Mouse (Mus musculus): ENCODE data around the gene Hist1h4k. TPM values are rescaled to one million over a fixed set of nuclear protein-coding genes. Genes with fewer than 3 reads are reported as not detected.
"Not testable (repeated sequence)": the region's sequence is repeated elsewhere in the genome, so short reads cannot be mapped to it uniquely, and the experiment has no call there.

Hist1h4k gene
- polyA plus RNA-seq, 1 experiment from 2014 or later = 4.9 TPM

DNA sequence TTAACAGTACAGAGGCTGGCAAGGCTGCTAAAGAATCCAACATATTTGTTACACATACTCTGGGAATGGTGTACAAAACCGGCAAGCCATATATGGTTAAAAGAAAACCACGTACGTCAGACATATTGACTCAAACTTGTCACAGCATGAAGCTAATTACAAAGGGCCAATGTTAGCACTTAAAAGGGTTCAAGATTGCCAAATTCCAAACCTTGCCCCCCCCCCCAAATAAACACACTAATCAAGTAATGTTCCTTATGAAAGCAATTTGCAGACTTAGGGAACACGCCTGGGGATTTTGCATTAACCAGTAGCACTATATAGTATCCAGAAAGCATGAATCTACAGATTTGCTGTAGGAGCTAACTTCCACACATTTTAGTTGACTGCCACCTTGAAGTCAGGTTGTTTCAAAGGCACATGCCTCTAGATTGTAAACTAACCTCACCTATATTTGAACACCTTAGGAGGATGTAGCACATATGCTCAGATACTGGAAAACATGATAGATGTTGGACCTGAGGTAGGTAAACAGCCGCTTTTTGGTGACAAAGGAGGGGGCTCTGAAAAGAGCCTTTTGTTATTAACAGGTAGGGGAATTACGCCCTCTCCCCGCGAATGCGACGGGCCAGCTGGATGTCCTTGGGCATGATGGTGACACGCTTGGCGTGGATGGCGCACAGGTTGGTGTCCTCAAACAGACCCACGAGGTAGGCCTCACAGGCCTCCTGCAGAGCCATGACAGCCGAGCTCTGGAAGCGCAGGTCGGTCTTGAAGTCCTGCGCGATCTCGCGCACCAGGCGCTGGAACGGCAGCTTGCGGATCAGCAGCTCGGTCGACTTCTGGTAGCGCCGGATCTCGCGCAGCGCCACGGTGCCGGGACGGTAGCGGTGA lies 32.3 kb upstream of the Hist1h4k start:
- DNase-seq (ENCODE audit: low spot score) = peak; percentile 63
- peak overlapping the region; percentile 93 for H3K27ac ChIP-seq
- H3K27me3 ChIP-seq (ENCODE audit: low read depth, poor library complexity, severe bottlenecking); H3K36me3 ChIP-seq; H3K9me3 ChIP-seq (replicated peaks): not testable (repeated sequence)
- WGBS = 2% methylated on average over 22 of the region's 35 CpGs
- H3K4me1 ChIP-seq = peaks cover 29% of the 10 kb centered on the region
- peak overlapping the region; percentile 52 for H3K4me3 ChIP-seq

DNA sequence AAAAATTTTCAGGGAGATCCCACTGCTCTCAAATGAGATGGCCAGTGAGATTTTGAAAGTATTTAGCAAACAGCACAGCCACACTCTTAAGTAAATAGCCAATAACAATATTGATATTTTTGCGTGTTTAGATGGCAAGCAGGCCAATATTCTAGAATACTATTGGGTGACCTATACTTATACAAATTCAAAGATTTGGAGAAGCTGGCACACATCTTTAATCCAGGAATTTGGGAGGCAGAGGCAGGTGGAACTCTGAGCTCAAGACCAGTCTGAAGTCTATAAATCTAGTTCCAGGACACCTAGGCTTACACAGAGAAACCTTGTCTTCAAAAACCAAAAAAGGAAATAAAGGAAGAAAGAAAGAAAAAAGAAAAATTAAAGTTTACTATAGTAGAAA lies 31.3 kb upstream of the Hist1h4k start:
- 92% methylated on average over 1 of the region's 1 CpGs for WGBS
- DNase-seq (ENCODE audit: low spot score) = peak; percentile 14
- Histone ChIP-seq H3K9me3 (replicated peaks) (no peaks in the 10 kb centered on the region), H3K27ac (peak overlapping the region; percentile 93), H3K4me1 (peaks cover 29% of the 10 kb centered on the region), H3K4me3 (0 out of 2 replicates have a peak overlapping the region, but pooled peaks have one; percentile 52), H3K27me3 (ENCODE audit: low read depth, poor library complexity, severe bottlenecking) (no peaks in the 10 kb centered on the region), H3K36me3 (no peaks in the 10 kb centered on the region)

DNA sequence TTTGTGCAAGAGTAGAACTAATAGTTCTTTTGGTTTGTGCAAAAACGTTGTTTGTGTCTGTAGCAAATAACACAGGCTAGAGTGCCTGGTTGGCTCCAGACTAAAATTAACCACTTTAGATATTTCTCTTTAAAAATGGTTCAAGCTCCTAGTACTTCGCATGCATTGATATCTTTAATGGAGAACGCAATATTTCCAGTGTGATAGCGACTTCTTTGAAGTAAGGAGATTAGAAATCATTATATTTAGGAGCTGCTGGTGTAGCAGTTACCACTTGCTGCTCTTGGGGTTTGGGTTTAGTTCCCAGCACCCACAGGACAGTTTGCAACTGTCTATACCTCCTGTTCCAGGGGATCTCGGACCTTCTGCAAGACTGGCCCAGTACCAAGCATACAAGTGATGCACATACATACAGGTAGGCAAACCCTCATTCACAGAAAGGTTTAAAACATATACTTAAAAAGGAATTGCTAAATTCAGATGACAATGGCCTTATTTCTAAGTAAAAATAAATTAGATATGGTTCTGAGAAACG lies 30.8 kb upstream of the Hist1h4k start:
- Histone ChIP-seq H3K4me1 (peaks cover 28% of the 10 kb centered on the region), H3K27ac (peak overlapping the region; percentile 93), H3K36me3 (no peaks in the 10 kb centered on the region), H3K4me3 (peak overlapping the region; percentile 61; the same call in 1 of the 2 replicates), H3K27me3 (ENCODE audit: low read depth, poor library complexity, severe bottlenecking) (no peaks in the 10 kb centered on the region), H3K9me3 (replicated peaks) (no peaks in the 10 kb centered on the region)
- DNase-seq (ENCODE audit: low spot score) = peak; percentile 30
- WGBS = 43% methylated on average over 6 of the region's 6 CpGs

DNA sequence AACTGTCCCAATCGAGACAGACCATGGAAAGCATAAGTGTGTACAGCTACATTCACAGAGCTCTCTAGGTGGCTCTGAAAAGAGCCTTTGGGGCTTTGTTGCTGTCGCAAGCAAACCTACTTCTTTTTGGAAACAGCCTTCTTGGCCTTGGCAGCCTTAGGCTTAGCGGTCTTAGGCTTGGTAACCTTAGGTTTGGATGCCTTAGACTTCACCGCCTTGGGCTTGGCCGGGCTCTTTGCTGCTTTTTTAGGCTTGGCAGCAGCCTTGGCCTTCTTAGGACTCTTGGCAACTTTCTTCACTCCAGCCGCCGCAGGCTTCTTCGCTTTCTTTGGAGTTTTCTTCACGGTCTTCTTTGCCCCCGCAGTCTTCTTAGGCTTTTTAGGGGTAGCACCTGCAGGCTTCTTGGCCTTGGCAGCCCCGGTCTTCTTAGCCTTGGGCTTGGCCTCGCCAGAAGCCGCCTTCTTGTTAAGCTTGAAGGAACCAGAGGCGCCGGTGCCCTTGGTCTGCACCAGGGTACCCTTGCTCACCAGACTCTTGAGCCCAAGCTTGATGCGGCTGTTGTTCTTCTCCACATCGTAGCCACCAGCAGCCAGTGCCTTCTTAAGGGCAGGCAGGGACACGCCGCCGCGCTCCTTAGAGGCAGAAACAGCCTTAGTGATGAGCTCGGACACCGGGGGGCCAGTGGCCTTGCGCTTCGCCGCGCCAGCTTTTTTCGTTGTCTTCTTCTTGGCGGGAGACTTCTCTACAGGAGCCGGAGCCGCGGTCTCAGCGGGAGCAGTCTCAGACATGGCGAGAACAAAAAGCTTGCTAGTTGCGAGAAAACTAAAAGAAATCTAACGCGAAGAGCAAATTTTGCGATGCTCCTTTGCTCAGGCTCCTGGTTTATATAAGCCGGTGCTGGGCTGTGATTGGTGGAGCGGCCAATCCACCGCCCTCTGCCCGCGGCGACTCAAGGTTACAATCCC lies 29.7 kb upstream of the Hist1h4k start, which contains the start of gene Hist1h1b:
Gene Hist1h1b (minus strand): TSS at position 859 of the 965 bp plus-strand sequence.
- H3K9me3 ChIP-seq (replicated peaks) = no peaks in the 10 kb centered on the region
- H3K4me1 ChIP-seq = peaks cover 24% of the 10 kb centered on the region
- WGBS = under 1% methylated on average over 44 of the region's 44 CpGs
- H3K4me3 ChIP-seq = peak within 1 kb of the TSS; percentile 61
- DNase-seq (ENCODE audit: low spot score) = peak; percentile 88
- no peaks in the 10 kb centered on the region for H3K27me3 ChIP-seq (ENCODE audit: low read depth, poor library complexity, severe bottlenecking)
- peak within 1 kb of the TSS; percentile 93 for H3K27ac ChIP-seq
- H3K36me3 ChIP-seq = no peaks in the 10 kb centered on the region

DNA sequence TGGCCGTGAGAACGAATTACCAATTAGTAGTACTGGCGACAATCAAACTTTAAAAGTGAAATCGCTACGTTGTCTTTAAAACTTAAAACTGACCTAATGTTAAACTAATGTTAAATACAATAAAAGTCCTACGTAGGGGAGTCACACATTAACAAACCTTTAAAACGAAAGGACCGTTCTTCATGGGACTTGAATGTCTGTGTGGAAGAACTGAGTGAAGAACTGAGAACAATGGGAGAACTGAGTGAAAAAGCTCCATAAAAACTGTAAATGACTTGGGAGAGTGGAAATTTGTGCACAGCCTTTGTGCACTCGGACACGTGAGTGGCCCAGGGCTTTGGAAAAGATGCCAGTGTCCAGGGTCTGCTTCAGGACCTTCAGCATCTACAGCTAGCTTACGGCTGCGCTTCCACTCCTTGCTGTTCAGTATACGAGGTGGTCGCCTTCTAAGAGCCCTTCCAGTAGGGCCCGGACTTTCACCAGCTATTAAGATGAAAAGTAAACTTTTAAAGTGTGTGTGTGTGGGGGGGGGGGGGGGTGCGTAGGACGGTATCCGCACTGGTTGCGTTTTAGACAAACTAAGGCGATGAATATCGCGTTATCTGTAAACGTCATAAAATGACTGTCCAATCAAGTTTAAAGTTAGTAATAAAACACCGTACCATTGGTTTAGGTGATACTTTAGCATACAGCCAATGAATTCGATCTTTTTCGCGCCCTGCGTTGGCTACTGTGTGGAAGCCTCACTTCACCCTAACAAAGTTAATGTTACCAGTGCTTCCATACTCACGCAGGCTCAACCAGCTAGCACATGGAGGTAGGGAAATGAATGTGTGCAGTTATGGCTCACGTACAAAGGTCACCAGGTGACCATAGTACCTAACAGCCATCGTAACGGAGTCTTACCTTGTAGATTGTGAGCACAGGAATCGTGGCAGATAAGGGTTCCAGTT lies 28.8 kb upstream of the Hist1h4k start:
- no peaks in the 10 kb centered on the region for H3K9me3 ChIP-seq (replicated peaks)
- H3K27ac ChIP-seq = peak overlapping the region; percentile 93
- no peaks in the 10 kb centered on the region for H3K27me3 ChIP-seq (ENCODE audit: low read depth, poor library complexity, severe bottlenecking)
- peak; percentile 79 for DNase-seq (ENCODE audit: low spot score)
- H3K4me1 ChIP-seq = peaks cover 19% of the 10 kb centered on the region
- 8% methylated on average over 33 of the region's 33 CpGs for WGBS
- peak overlapping the region; percentile 61 for H3K4me3 ChIP-seq
- H3K36me3 ChIP-seq = no peaks in the 10 kb centered on the region

DNA sequence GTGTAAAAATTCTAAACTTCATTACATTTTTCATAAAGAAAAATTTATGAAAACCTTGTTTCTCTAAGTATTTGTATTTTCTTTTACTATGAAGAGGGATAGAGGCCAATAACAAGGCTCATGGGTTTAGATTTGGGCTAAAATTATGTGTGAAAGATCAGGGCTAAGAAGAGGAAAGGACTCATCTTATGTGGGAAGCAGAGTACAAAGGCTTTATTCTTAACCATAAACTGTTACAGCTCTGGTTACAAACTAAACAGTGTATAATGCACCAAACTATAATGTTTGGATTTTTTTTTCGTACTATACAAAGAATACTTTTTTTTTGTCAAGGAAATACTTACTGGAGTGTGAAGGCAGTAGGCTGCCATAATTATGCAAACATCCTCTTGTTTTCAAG lies 5.4 kb upstream of the Hist1h4k start:
- Histone ChIP-seq H3K27ac (peak overlapping the region; percentile 36; the same call in 1 of the 2 replicates), H3K9me3 (replicated peaks) (no peaks in the 10 kb centered on the region), H3K36me3 (no peaks in the 10 kb centered on the region), H3K27me3 (ENCODE audit: low read depth, poor library complexity, severe bottlenecking) (no peaks in the 10 kb centered on the region), H3K4me1 (peaks cover 24% of the 10 kb centered on the region), H3K4me3 (peak overlapping the region; percentile 55; the same call in 1 of the 2 replicates)
- 86% methylated on average over 1 of the region's 1 CpGs for WGBS
- DNase-seq (ENCODE audit: low spot score) = no peak

DNA sequence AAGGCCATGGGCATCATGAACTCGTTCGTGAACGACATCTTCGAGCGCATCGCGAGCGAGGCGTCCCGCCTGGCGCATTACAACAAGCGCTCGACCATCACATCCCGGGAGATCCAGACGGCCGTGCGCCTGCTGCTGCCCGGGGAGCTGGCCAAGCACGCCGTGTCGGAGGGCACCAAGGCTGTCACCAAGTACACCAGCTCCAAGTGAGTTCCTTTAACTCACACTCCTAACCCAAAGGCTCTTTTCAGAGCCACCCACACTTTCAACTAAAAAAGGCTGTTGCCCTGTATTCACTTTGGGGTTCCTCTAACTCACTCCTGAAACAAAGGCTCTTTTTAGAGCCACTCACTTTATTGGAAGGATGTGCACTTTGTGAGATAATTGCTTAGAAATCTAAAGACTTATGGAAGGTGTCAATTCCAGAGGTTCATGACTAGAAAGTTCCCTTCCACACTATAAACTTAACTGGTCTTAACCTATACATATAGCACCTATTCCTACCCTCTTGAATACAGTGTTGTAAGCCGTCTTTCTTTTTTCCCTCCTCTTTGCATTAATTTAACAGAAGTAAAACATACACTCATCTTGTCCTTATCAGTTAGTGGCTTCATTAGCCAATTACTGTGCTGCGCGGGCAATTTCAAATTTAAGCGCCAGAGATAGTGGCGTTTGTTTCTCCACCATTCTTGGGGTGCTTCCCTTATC lies 4.1 kb upstream of the Hist1h4k start:
- DNase-seq (ENCODE audit: low spot score); H3K9me3 ChIP-seq (replicated peaks); H3K36me3 ChIP-seq; H3K27me3 ChIP-seq (ENCODE audit: low read depth, poor library complexity, severe bottlenecking): not testable (repeated sequence)
- peak overlapping the region; percentile 87 for H3K27ac ChIP-seq
- H3K4me1 ChIP-seq = peaks cover 24% of the 10 kb centered on the region
- 2% methylated on average over 13 of the region's 26 CpGs for WGBS
- H3K4me3 ChIP-seq = peak overlapping the region; percentile 55

DNA sequence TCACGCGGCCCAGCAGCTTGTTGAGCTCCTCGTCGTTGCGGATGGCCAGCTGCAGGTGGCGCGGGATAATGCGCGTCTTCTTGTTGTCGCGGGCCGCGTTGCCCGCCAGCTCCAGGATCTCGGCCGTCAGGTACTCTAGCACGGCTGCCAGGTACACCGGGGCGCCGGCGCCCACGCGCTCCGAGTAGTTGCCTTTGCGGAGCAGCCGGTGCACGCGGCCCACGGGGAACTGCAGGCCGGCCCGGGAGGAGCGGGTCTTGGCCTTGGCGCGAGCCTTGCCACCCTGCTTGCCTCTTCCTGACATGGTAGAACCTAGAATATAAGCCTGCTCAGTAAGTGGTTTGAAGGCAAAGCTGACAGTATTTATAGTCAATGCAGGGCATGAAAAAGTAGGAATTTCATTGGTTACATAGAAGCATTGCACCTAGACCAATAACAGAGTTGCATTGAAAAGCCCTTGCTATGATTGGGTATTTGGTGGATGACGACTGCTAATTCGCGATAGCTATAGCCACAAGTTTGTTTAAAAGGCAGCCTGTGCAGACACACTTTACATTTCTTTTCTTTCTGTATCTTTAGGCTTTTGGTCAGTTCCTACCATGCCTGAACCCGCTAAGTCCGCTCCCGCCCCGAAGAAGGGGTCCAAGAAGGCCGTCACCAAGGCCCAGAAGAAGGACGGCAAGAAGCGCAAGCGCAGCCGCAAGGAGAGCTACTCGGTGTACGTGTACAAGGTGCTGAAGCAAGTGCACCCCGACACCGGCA lies 3.4 kb upstream of the Hist1h4k start, which contains the start of the genes Hist1h2ak and Hist1h2bn:
Gene Hist1h2ak (minus strand): TSS at position 304 of the 762 bp plus-strand sequence.
Gene Hist1h2bn (plus strand): TSS at position 600 of the 762 bp plus-strand sequence.
- H3K36me3 ChIP-seq; H3K27me3 ChIP-seq (ENCODE audit: low read depth, poor library complexity, severe bottlenecking); H3K9me3 ChIP-seq (replicated peaks): not testable (repeated sequence)
- Histone ChIP-seq H3K4me3 (peak within 1 kb of the TSS; percentile 55), H3K27ac (peak within 1 kb of the TSS; percentile 92), H3K4me1 (peaks cover 24% of the 10 kb centered on the region)
- WGBS = 0% methylated on average over 49 of the region's 50 CpGs
- DNase-seq (ENCODE audit: low spot score) = peak; percentile 80

DNA sequence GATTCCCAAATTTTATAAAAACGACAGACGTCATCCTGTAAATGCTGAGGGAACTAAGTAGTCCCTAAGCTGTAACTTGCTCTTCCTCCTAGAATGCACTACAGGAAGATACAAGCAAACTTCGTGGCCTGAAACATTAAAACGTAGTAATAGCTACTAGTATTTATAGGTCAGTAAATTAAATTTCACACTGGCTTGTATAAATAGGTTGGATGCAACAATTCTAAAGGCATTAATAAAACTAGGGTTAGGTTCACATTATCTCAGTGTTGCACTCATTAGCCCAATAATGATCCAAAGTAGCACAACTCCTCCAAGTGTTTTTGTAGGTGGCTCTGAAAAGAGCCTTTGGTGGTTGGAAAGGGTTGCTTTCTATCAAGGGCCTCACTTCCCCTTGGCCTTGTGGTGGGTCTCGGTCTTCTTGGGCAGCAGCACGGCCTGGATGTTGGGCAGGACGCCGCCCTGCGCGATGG lies 2.8 kb upstream of the Hist1h4k start:
- peaks cover 24% of the 10 kb centered on the region for H3K4me1 ChIP-seq

DNA sequence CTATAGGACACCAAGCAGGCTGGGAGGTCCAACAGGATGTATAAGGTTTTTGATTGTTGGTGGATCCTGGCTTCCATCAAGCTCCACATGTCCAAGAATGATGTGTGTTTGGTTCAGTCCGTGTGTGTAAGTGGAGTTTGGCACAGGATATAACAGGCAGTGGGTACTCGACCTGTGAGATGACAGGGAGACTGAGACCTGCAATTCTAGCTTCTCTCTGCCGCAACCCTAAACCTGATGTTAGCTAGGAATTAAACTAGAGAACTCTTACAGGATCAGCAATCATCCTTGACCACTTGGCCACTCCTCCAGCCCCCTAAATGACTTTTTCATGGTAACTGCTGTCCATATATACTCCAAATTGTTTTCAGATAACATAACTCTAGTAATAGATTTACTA lies 2.1 kb upstream of the Hist1h4k start:
- peak; percentile 40 for DNase-seq (ENCODE audit: low spot score)
- Histone ChIP-seq H3K9me3 (replicated peaks) (no peaks in the 10 kb centered on the region), H3K4me3 (peak overlapping the region; percentile 55), H3K4me1 (peaks cover 27% of the 10 kb centered on the region), H3K27ac (peak overlapping the region; percentile 92), H3K36me3 (no peaks in the 10 kb centered on the region), H3K27me3 (ENCODE audit: low read depth, poor library complexity, severe bottlenecking) (no peaks in the 10 kb centered on the region)
- WGBS = 38% methylated on average over 3 of the region's 3 CpGs

More for the DNA sequence above, 2.8 kb upstream of the Hist1h4k start:
- DNase-seq (ENCODE audit: low spot score) = no peak
- peak overlapping the region; percentile 92 for H3K27ac ChIP-seq
- H3K9me3 ChIP-seq (replicated peaks) = no peaks in the 10 kb centered on the region
- WGBS = 5% methylated on average over 10 of the region's 10 CpGs
- H3K27me3 ChIP-seq (ENCODE audit: low read depth, poor library complexity, severe bottlenecking) = no peaks in the 10 kb centered on the region
- peak overlapping the region; percentile 55 for H3K4me3 ChIP-seq
- no peaks in the 10 kb centered on the region for H3K36me3 ChIP-seq

Measured in limb, embryonic 10.5 days (tissue).